In the genomic region with DNA sequence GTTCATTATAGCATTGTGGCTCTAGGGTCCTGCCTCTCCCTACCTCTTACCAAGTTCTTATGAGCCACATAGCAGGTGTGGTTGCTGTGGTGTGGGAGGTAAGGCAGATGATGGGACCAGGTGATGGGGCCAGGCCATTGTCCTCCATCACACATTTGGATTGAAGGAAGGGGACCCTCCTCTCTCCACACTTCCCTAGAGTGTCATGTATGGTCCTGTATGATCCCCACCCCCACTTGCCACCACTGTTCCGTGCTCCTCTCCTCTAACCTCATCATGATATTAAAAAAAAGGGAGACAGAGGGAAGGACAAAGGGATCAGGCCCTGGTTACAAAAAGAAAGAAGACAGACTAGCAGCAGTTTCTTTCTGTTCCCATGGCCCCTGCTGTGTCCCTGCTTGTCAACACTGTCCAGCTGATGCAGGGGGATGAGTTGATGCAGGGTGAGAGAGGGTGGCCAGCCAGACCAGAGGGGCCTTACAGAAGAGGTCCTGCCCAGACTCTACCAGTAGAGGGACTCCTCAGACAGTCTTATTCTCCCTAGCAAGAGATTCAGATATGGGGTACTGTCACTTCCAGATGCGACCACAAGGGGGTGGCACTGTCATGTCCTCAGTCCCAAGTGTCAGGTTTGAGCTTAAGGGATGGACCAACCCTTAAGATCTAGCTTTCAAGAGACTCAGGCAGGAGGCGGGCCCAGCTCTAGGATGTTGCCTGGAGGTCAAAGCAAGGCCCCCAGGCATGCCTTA, we compare ENCODE assay signal across 8 mouse cellular contexts. TPM values are rescaled to one million over a fixed set of nuclear protein-coding genes. Genes with fewer than 3 reads are reported as not detected.
A peak's percentile ranks its signal among the peaks of the same experiment; 100 is the strongest.
DNase-seq lines count a peak whose midpoint lies in the region; ATAC-seq and TF ChIP-seq lines count a peak whose summit lies in the region.

No protein-coding gene starts in this region.

- TF ChIP-seq CTCF in heart, adult 2 months (IDR thresholded peaks at IDR 0.05) = peak; percentile 91

- peak; percentile 67; the same call in 1 of the 2 replicates for TF ChIP-seq EP300 in heart, adult 2 months (IDR thresholded peaks at IDR 0.05; ENCODE audit: insufficient read depth, low read depth, low read length)

- H3K27ac ChIP-seq in embryonic facial prominence, embryonic 12.5 days = no peak overlapping the region
- H3K27ac ChIP-seq in heart, adult 2 months = no peak overlapping the region
- no peak overlapping the region for H3K27ac ChIP-seq in limb, embryonic 11.5 days (replicated peaks; ENCODE audit: low read depth, low read length)
- H3K27ac ChIP-seq in midbrain, embryonic 15.5 days = no peak overlapping the region

- H3K9ac ChIP-seq in embryonic facial prominence, embryonic 12.5 days = no peak overlapping the region
- H3K9ac ChIP-seq in heart, adult 2 months (ENCODE audit: low read depth, low read length) = no peak overlapping the region
- H3K9ac ChIP-seq in limb, embryonic 11.5 days (ENCODE audit: low read length) = no peak overlapping the region
- no peak overlapping the region for H3K9ac ChIP-seq in midbrain, embryonic 15.5 days

- H3K79me2 ChIP-seq in heart, adult 2 months (replicated peaks; ENCODE audit: control insufficient read depth, insufficient read depth, low read length) = no peaks in the 10 kb centered on the region

- H3K9me3 ChIP-seq in embryonic facial prominence, embryonic 12.5 days = no peaks in the 10 kb centered on the region
- H3K9me3 ChIP-seq in limb, embryonic 11.5 days (ENCODE audit: control insufficient read depth, low read length) = no peaks in the 10 kb centered on the region
- no peaks in the 10 kb centered on the region for H3K9me3 ChIP-seq in midbrain, embryonic 15.5 days

- intact Hi-C loops in heart, adult 2 months (cut with DNase I) = loop anchor here (1.0 to 5.0 kb wide), 4 partner anchors 29 to 195 kb away; partner anchors contain the start of gene Iqsec3

- no peak overlapping the region for H3K4me3 ChIP-seq in embryonic facial prominence, embryonic 12.5 days
- H3K4me3 ChIP-seq in heart, adult 2 months = no peak overlapping the region
- no peak overlapping the region for H3K4me3 ChIP-seq in limb, embryonic 11.5 days (ENCODE audit: low read depth, low read length)
- no peak overlapping the region for H3K4me3 ChIP-seq in midbrain, embryonic 15.5 days

- TF ChIP-seq POLR2A in heart, adult 2 months (IDR thresholded peaks at IDR 0.05; ENCODE audit: insufficient read depth, low read depth, low read length) = no peak

- peak; percentile 12; the same call in 1 of the 2 replicates for ATAC-seq in embryonic facial prominence, embryonic 12.5 days (ENCODE audit: insufficient number of reproducible peaks, insufficient read depth, low FRiP score, low TSS enrichment)
- peak; percentile 33 for ATAC-seq in limb, embryonic 11.5 days (ENCODE audit: insufficient number of reproducible peaks, low FRiP score, low TSS enrichment, low read depth)
- peak; percentile 87 for ATAC-seq in midbrain, embryonic 15.5 days (replicated peaks)

- WGBS in embryonic facial prominence, embryonic 12.5 days = 29% methylated on average over 3 of the region's 3 CpGs
- WGBS in heart, adult 2 months = 30% methylated on average over 3 of the region's 3 CpGs
- 22% methylated on average over 3 of the region's 3 CpGs for WGBS in limb, embryonic 11.5 days
- 20% methylated on average over 3 of the region's 3 CpGs for WGBS in midbrain, embryonic 15.5 days

- H3K27me3 ChIP-seq in embryonic facial prominence, embryonic 12.5 days = 0 out of 2 replicates have a peak, but pooled peaks cover 3% of the 10 kb centered on the region
- no peaks in the 10 kb centered on the region for H3K27me3 ChIP-seq in heart, adult 2 months (ENCODE audit: control insufficient read depth, insufficient read depth, low read length)
- no peaks in the 10 kb centered on the region for H3K27me3 ChIP-seq in limb, embryonic 11.5 days (ENCODE audit: control insufficient read depth, insufficient read depth, low read length)
- H3K27me3 ChIP-seq in midbrain, embryonic 15.5 days (replicated peaks) = no peaks in the 10 kb centered on the region

- DNase-seq in A20 (ENCODE audit: low read depth, low spot score) = peak; percentile 87
- DNase-seq in adrenal gland, postnatal 36 days = peak; percentile 79 to 83
- DNase-seq in heart, adult 2 months = peak; percentile 76
- DNase-seq in kidney, adult 8-10 months = peak; percentile 74 to 90
- peak; percentile 84 for DNase-seq in limb, embryonic 11.5 days (ENCODE audit: low spot score)
- DNase-seq in spleen, adult 18-20 months = peak; percentile 47 to 76

- H3K4me2 ChIP-seq in embryonic facial prominence, embryonic 12.5 days (replicated peaks) = no peak overlapping the region
- no peak overlapping the region for H3K4me2 ChIP-seq in limb, embryonic 11.5 days (ENCODE audit: low read depth, severe bottlenecking)
- H3K4me2 ChIP-seq in midbrain, embryonic 15.5 days = no peak overlapping the region

- peaks cover 1% of the 10 kb centered on the region; the same call in 1 of the 2 replicates for H3K4me1 ChIP-seq in embryonic facial prominence, embryonic 12.5 days
- H3K4me1 ChIP-seq in heart, adult 2 months (ENCODE audit: control insufficient read depth, insufficient read depth, low read length) = no peaks in the 10 kb centered on the region
- H3K4me1 ChIP-seq in limb, embryonic 11.5 days (ENCODE audit: control insufficient read depth, insufficient read depth, low read length) = no peaks in the 10 kb centered on the region
- no peaks in the 10 kb centered on the region for H3K4me1 ChIP-seq in midbrain, embryonic 15.5 days

- H3K36me3 ChIP-seq in embryonic facial prominence, embryonic 12.5 days = no peaks in the 10 kb centered on the region
- H3K36me3 ChIP-seq in heart, adult 2 months (ENCODE audit: control insufficient read depth, insufficient read depth, low read length) = no peaks in the 10 kb centered on the region
- H3K36me3 ChIP-seq in limb, embryonic 11.5 days (ENCODE audit: control insufficient read depth, insufficient read depth, low read length) = no peaks in the 10 kb centered on the region
- H3K36me3 ChIP-seq in midbrain, embryonic 15.5 days (replicated peaks) = no peaks in the 10 kb centered on the region

RNA-seq across cellular contexts. Expression of gene Slc6a12, which starts 4.9 kb away (rescaled TPM):
- under 1 TPM; 0.63 to 0.66 TPM for total RNA-seq in adrenal gland, postnatal 36 days (2021)
- polyA plus RNA-seq in embryonic facial prominence, embryonic 12.5 days (2016; fragmentation: Nextera tagmentation; extraction: Ambion mirVana) = 0.69 TPM in 1 of 2 replicates, not detected in the other
- not detected for total RNA-seq in heart, adult 2 months (2021)
- 0.18 and 0.23 TPM in 2 replicates for polyA plus RNA-seq in heart, adult 2 months (2012; rRNA removed)
- 0.53 TPM in 1 of 2 replicates, not detected in the other for polyA plus RNA-seq in limb, embryonic 11.5 days (2014; fragmentation: Nextera tagmentation; extraction: Ambion mirVana)
- 2.5 and 3.3 TPM in 2 replicates for polyA plus RNA-seq in midbrain, embryonic 15.5 days (2015; fragmentation: Nextera tagmentation; extraction: Ambion mirVana)

RNA-seq across cellular contexts. Expression of gene Slc6a13, which starts 37.9 kb away (rescaled TPM):
- 1 to 10 TPM in 1 of 2 experiments, under 1 TPM in 1; 0.59 to 1.8 TPM for total RNA-seq in adrenal gland, postnatal 36 days (2021)
- 2.2 and 2.8 TPM in 2 replicates for polyA plus RNA-seq in embryonic facial prominence, embryonic 12.5 days (2016; fragmentation: Nextera tagmentation; extraction: Ambion mirVana)
- under 1 TPM in 1 of 2 experiments, not detected in 1; 0.10 TPM for total RNA-seq in heart, adult 2 months (2021)
- 0.59 TPM in 2 replicates for polyA plus RNA-seq in heart, adult 2 months (2012; rRNA removed)
- 0.81 and 1.3 TPM in 2 replicates for polyA plus RNA-seq in limb, embryonic 11.5 days (2014; fragmentation: Nextera tagmentation; extraction: Ambion mirVana)
- polyA plus RNA-seq in midbrain, embryonic 15.5 days (2015; fragmentation: Nextera tagmentation; extraction: Ambion mirVana) = 50.2 and 63.7 TPM in 2 replicates

Comparison
In these comparisons a context has a peak if more than half of its experiments do, and no peak if none do; other contexts are left out.
1. ATAC-seq: peak in every context shown above with its lines; median percentile 87 in midbrain, embryonic 15.5 days; 33 in limb, embryonic 11.5 days; 12 in embryonic facial prominence, embryonic 12.5 days.
2. RNA of gene Slc6a13, which starts 37.9 kb away (polyA plus RNA-seq): 50.2 to 63.7 TPM in midbrain, embryonic 15.5 days; 2.2 to 2.8 TPM in embryonic facial prominence, embryonic 12.5 days, 0.81 to 1.3 TPM in limb, embryonic 11.5 days and 0.59 TPM in heart, adult 2 months; every median in the first group is over 10 times any median in the second.
3. Peak in every context shown above with its lines, with median percentiles within 50 percentile points of each other: DNase-seq.